Mouse (Mus musculus): ENCODE results near the gene Gm17304. TPM values are rescaled to one million over a fixed set of nuclear protein-coding genes. Genes with fewer than 3 reads are reported as not detected.
A peak's percentile ranks its signal among the peaks of the same experiment; 100 is the strongest.

Gene Gm17304
- total and polyA plus RNA-seq, 3 experiments = not detected

DNA sequence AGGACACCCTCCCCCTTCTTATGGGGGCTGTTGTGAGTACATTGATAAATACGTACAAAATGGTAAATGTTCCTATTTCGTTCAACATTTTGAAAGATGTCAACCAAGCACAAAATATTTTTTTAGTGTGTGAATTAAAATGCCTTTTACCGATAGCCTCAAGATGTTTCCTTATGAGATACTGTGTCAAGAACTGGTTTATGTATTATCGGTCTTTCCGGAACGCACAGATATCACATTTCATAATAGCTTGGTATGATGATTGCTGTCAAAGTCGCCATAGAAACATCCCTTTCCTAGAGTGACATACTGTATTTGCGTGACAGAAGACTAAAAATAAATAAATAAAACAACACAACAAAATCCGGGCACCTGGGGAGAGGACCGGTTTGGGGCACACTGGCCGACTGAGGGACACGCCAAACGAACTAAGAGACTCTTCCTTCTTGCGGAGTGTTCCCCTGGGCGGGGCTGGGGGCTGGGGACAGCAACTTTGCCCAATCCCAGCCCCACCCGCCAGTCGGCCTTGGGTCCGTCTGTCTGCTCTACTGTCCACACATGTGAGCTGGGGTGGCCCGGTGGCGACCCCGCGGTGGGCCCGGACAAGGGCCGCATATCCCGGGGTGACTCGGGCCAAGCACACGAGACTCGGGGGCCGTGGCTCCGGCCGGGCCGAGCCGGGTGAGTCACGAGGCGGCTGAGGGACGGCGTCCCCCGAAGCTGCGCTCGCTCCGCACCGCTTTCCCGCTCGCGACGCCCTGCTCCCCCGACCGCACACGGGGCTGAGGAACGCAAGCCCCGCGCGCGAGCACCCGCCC, 34.9 kb upstream of the Gm17304 start:
- no peak overlapping the region for H3K27ac ChIP-seq (ENCODE audit: control insufficient read depth, low read depth, low read length)
- H3K79me2 ChIP-seq (ENCODE audit: control insufficient read depth, insufficient read depth, low read length, poor library complexity) = no peaks in the 10 kb centered on the region; the same call in 1 of the 2 replicates
- H3K4me3 ChIP-seq (ENCODE audit: control insufficient read depth in 1 of 2, insufficient read depth in 1 of 2, low read depth in 2 of 2, low read length in 2 of 2) = peak overlapping the region; percentile 62 to 68
- H3K27me3 ChIP-seq (ENCODE audit: control insufficient read depth in 1 of 2, insufficient read depth in 2 of 2, low read length in 2 of 2) = no peaks in the 10 kb centered on the region
- peak; percentile 64 for DNase-seq (ENCODE audit: low read depth, low spot score)
- H3K4me1 ChIP-seq (ENCODE audit: control insufficient read depth in 1 of 2, insufficient read depth in 2 of 2, low read length in 2 of 2) = peaks cover 0 to 3% of the 10 kb centered on the region in 2 experiments; a peak in 1 of 4 replicates
- H3K9me3 ChIP-seq (replicated peaks; ENCODE audit: insufficient read depth, low read length) = no peaks in the 10 kb centered on the region
- peak overlapping the region; percentile 89 for H3K9ac ChIP-seq (ENCODE audit: control insufficient read depth, low read depth, low read length, poor library complexity, severe bottlenecking)
- TF ChIP-seq BHLHE40 (IDR thresholded peaks at IDR 0.05; ENCODE audit: borderline replicate concordance, low read depth, low read length) (no peak), SMC3 (IDR thresholded peaks at IDR 0.05; ENCODE audit: low read depth, low read length) (no peak), GATA1 (IDR thresholded peaks at IDR 0.05; ENCODE audit: low read depth, low read length) (peak; percentile 64), ETS1 (IDR thresholded peaks at IDR 0.05; ENCODE audit: low read depth, low read length) (0 out of 2 replicates have a peak, but pooled peaks have one; percentile 44), E2F4 (IDR thresholded peaks at IDR 0.05; ENCODE audit: borderline replicate concordance, low read depth, low read length) (no peak), CHD1 (IDR thresholded peaks at IDR 0.05; ENCODE audit: low read depth, low read length) (no peak), USF2 (IDR thresholded peaks at IDR 0.05; ENCODE audit: borderline replicate concordance in 1 of 2, insufficient read depth in 1 of 2, low read depth in 1 of 2, low read length in 2 of 2) (no peak), ZKSCAN1 (IDR thresholded peaks at IDR 0.05; ENCODE audit: low read depth, low read length) (no peak), EP300 (IDR thresholded peaks at IDR 0.05; ENCODE audit: low read depth in 1 of 2, low read length in 2 of 2) (peak in 1 of 2 experiments; percentile 55; a peak in 1 of 4 replicates), RCOR1 (IDR thresholded peaks at IDR 0.05; ENCODE audit: low read depth, low read length) (peak; percentile 54; the same call in 1 of the 2 replicates), SIN3A (IDR thresholded peaks at IDR 0.05; ENCODE audit: low read length) (peak; percentile 72), TCF12 (IDR thresholded peaks at IDR 0.05; ENCODE audit: low read depth, low read length) (peak; percentile 37; the same call in 1 of the 2 replicates), TAL1 (IDR thresholded peaks at IDR 0.05; ENCODE audit: low read length) (no peak), UBTF (IDR thresholded peaks at IDR 0.05; ENCODE audit: borderline replicate concordance, insufficient read depth, low read depth, low read length) (no peak), MXI1 (IDR thresholded peaks at IDR 0.05; ENCODE audit: low read depth, low read length) (peak; percentile 40; the same call in 1 of the 2 replicates)
- H3K36me3 ChIP-seq (ENCODE audit: control insufficient read depth in 1 of 2, insufficient read depth in 2 of 2, low read length in 2 of 2) = peaks cover 0 to 5% of the 10 kb centered on the region in 2 experiments; a peak in 2 of 4 replicates

DNA sequence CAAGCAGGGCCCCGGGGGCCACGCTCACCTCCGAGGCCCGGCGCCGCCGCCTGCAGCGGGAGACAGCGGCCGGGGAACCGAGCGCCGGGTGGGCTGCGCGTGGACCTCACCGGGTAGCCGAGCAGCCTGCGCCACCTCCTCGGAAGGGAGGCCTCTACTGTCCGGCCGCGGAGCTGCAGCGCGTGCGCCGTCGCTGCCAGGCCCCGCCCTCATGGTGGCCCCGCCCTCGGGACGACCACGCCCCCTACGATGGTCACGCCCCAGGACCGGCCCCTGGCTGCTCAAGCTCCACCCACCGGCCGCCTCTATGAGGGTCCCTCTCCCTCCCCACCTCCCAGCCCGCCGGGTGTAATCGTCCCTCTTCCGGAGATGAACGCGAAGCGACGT, 34.3 kb upstream of the Gm17304 start:
- TF ChIP-seq USF1 (IDR thresholded peaks at IDR 0.05; ENCODE audit: low read depth, low read length) (0 out of 2 replicates have a peak, but pooled peaks have one; percentile 20), POLR2A (IDR thresholded peaks at IDR 0.05; ENCODE audit: control insufficient read depth in 1 of 2, insufficient read depth in 1 of 2, low read depth in 1 of 2, low read length in 2 of 2, poor library complexity in 1 of 2) (peak; percentile 44 to 74; a peak in 3 of 4 replicates), MXI1 (IDR thresholded peaks at IDR 0.05; ENCODE audit: low read depth, low read length) (peak; percentile 38; the same call in 1 of the 2 replicates), TCF12 (IDR thresholded peaks at IDR 0.05; ENCODE audit: low read depth, low read length) (0 out of 2 replicates have a peak, but pooled peaks have one; percentile 26), NRF1 (IDR thresholded peaks at IDR 0.05; ENCODE audit: insufficient read depth, low read depth, low read length, poor library complexity, severe bottlenecking) (peak; percentile 73), ZMIZ1 (IDR thresholded peaks at IDR 0.05; ENCODE audit: low read depth, low read length) (0 out of 2 replicates have a peak, but pooled peaks have one; percentile 40), RAD21 (IDR thresholded peaks at IDR 0.05; ENCODE audit: low read depth, low read length) (no peak; the same call in 1 of the 2 replicates), MAX (IDR thresholded peaks at IDR 0.05; ENCODE audit: low read length) (peak; percentile 53), NELFE (IDR thresholded peaks at IDR 0.05; ENCODE audit: low read depth, low read length) (peak; percentile 70), TBP (IDR thresholded peaks at IDR 0.05; ENCODE audit: low read depth, low read length) (no peak), CTCF (IDR thresholded peaks at IDR 0.05 in 2 of 3, conservative IDR thresholded peaks at IDR 0.05 in 1 of 3; ENCODE audit: control insufficient read depth in 1 of 3, insufficient read depth in 1 of 3, low read depth in 2 of 3, low read length in 3 of 3, poor library complexity in 1 of 3, severe bottlenecking in 1 of 3) (peak in 2 of 3 experiments; percentile 50 to 63; a peak in 4 of 6 replicates), SMC3 (IDR thresholded peaks at IDR 0.05; ENCODE audit: low read depth, low read length) (0 out of 2 replicates have a peak, but pooled peaks have one; percentile 14), MYC (IDR thresholded peaks at IDR 0.05; ENCODE audit: low read depth, low read length) (no peak)
- Histone ChIP-seq H3K27me3 (ENCODE audit: control insufficient read depth in 1 of 2, insufficient read depth in 2 of 2, low read length in 2 of 2) (no peaks in the 10 kb centered on the region), H3K9ac (ENCODE audit: control insufficient read depth, low read depth, low read length, poor library complexity, severe bottlenecking) (peak overlapping the region; percentile 89), H3K36me3 (ENCODE audit: control insufficient read depth in 1 of 2, insufficient read depth in 2 of 2, low read length in 2 of 2) (peaks cover 0 to 5% of the 10 kb centered on the region in 2 experiments; a peak in 2 of 4 replicates), H3K27ac (ENCODE audit: control insufficient read depth, low read depth, low read length) (no peak overlapping the region), H3K9me3 (replicated peaks; ENCODE audit: insufficient read depth, low read length) (no peaks in the 10 kb centered on the region), H3K4me1 (ENCODE audit: control insufficient read depth in 1 of 2, insufficient read depth in 2 of 2, low read length in 2 of 2) (peaks cover 0 to 3% of the 10 kb centered on the region in 2 experiments; a peak in 1 of 4 replicates), H3K4me3 (ENCODE audit: control insufficient read depth in 1 of 2, insufficient read depth in 1 of 2, low read depth in 2 of 2, low read length in 2 of 2) (peak overlapping the region; percentile 62 to 68; a peak in 3 of 4 replicates), H3K79me2 (ENCODE audit: control insufficient read depth, insufficient read depth, low read length, poor library complexity) (no peaks in the 10 kb centered on the region; the same call in 1 of the 2 replicates)
- peak; percentile 72 for DNase-seq (ENCODE audit: low read depth, low spot score)
